Mouse (Mus musculus) CD8-positive naive resting alpha-beta T cell, adult 2 months (primary cell): ENCODE data around the gene Gal3st3.
"Not testable (repeated sequence)": the region's sequence is repeated elsewhere in the genome, so short reads cannot be mapped to it uniquely, and the experiment has no call there.

ENCODE experiments used
- DNase-seq, 2 experiments: peaks; one replicate each; pipeline ENCODE4 v3.0.0; 2022; ENCODE audit warnings: low read depth in 2 of 2, low spot score in 2 of 2

Gal3st3 gene

GRCm38 (mm10) chr19:5306968-5307734, 9.0 kb downstream of the Gal3st3 start:
- DNase-seq: no peak

GRCm38 (mm10) chr19:5309025-5309424, 10.9 kb downstream of the Gal3st3 start:
- DNase-seq: no peak

- no peak for DNase-seq
Measured at GRCm38 (mm10) chr19:5313189-5313588, 15.1 kb downstream of the Gal3st3 start.

- peak; percentile 16 to 39 for DNase-seq
Measured at GRCm38 (mm10) chr19:5323801-5324200, 25.7 kb downstream of the Gal3st3 start.

GRCm38 (mm10) chr19:5327970-5328369, 29.8 kb downstream of the Gal3st3 start:
- no peak for DNase-seq

GRCm38 (mm10) chr19:5334741-5335140, 36.6 kb downstream of the Gal3st3 start:
- no peak for DNase-seq

- no peak for DNase-seq
Measured at GRCm38 (mm10) chr19:5335441-5335840, 37.3 kb downstream of the Gal3st3 start, which contains the start of gene Catsper1. TSS of gene Catsper1 (plus strand) at chr19:5335741.

- peak; percentile 66 to 76 for DNase-seq
Measured at GRCm38 (mm10) chr19:5337975-5338374, 39.8 kb downstream of the Gal3st3 start.

GRCm38 (mm10) chr19:5341360-5341759, 43.2 kb downstream of the Gal3st3 start:
- DNase-seq: no peak

- no peak for DNase-seq
Measured at GRCm38 (mm10) chr19:5345297-5346131, 47.4 kb downstream of the Gal3st3 start.

GRCm38 (mm10) chr19:5348064-5348463, 49.9 kb downstream of the Gal3st3 start:
- no peak for DNase-seq

GRCm38 (mm10) chr19:5348526-5349501, 50.7 kb downstream of the Gal3st3 start:
- peak in 1 of 2 experiments; percentile 37 for DNase-seq

- not testable (repeated sequence) for DNase-seq
Measured at GRCm38 (mm10) chr19:5349502-5349873, 51.4 kb downstream of the Gal3st3 start, which contains the start of gene Cst6. TSS of gene Cst6 (minus strand) at chr19:5349574.

GRCm38 (mm10) chr19:5353609-5354008, 55.5 kb downstream of the Gal3st3 start:
- DNase-seq: no peak

- DNase-seq: no peak
Measured at GRCm38 (mm10) chr19:5356080-5356479, 57.9 kb downstream of the Gal3st3 start.
